Mouse (Mus musculus): ENCODE results near the gene Megf6. TPM values are rescaled to one million over a fixed set of nuclear protein-coding genes. Genes with fewer than 3 reads are reported as not detected.

Gene Megf6
- total RNA-seq, 2 experiments from 2014 or later, result 5.1 to 5.2 TPM

- DNase-seq, result no peak
These were observed 10.5 kb upstream of the Megf6 start for GRCm38 (mm10) chr4:154159961-154160537.

- peak; percentile 96 for DNase-seq
These were observed 9.8 kb upstream of the Megf6 start, which contains the start of gene Tprgl for GRCm38 (mm10) chr4:154160538-154161390. Tprgl (minus strand) TSS chr4:154160666.

DNA sequence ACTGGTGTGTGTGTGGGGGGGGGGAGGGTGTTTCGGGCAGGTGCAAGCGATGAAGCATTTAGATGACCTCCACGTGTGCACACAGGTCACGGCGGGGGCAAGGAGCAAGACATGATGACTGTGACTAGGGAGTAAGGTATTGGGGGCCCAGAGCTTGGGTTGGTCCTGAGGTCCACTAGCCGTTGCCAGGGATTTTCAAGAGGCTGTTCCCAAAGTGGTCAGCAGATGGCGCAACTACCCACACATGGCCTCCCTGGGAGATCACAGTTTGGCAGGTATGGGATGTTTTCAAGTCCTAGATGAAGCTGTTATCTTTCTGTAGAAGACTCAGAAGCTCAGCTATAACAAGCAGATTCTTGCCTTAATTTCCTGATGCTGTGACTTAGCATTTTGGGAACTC, 7.2 kb upstream of the Megf6 start:
- peak; percentile 47 to 50 for DNase-seq

DNA sequence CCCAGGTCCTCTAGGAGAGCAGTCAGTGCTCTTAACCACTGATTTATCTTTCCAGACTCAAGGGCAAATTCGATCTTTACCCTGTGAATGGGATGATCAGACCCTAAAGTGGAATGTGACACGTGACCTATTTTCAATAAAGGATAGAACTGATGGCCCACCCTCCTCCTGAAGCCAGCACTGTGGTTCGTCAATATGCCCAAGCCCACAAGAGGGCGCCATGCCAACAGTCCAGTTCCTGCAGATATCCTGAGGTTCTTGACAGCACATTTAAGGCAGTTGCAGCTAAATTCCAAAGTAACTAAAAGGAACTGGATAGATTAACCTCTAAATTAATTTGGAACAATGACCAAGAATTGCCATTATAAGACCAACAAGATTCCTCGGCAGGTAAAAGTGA, 3.5 kb upstream of the Megf6 start:
- no peak for DNase-seq

DNA sequence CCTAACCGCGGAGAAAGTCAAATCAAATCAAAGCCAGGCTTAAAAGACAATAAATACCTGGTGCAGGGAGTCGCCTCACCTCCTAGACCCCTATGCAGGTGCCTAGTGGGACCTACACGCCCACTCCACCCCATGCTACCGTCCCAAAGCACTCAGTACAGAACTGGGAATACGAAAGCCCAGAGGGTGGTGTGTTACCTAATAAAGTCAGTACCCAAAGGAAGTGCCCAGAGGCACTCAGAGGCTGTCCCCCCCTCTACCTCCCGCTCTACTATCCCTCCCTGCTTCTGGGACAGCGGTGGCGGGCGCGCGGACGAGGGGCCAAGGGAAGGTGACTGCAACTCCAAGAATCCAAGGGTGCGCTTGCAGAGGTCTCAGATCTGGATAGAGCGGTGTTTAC, 509 bp upstream of the Megf6 start:
- DNase-seq, result no peak

DNA sequence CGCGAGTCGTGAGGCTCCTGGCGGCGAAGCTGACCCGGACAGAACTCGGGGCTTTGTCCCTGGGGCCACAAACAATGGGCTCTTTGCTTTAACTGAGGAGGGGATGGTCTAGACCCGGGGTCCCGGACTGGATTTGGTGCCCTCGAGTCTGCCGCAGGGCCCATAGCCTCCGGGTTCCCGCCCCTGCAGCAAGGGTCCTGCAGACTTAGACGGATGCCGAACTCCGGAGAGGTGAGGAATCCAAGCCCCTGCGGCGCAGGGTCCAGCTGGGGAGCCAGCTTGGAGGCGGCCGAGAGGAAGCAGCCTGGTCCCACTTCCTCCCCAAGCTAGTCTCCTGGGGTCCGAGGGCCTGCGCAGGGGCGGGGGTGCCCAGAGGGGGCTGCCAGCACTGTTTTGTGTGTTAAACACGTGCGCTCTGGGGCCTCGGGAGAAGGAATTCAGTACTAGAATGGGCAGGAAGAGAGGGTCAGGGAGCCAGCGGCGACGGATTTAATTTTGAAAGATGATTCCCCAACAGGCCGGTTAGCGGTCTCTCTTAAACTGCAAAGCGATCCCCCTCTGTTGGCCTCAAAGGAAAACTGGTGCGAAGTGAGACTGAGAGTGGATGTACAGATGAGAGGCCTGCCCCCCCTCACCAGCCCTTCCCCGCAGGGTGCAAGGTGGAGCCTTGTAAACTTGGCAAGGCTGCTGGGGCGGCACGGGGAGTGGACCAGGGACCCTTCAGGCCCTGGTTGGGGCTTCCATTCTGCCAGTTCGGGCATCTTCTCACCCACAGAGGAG, 811 bp downstream of the Megf6 start:
- no peak for DNase-seq

DNA sequence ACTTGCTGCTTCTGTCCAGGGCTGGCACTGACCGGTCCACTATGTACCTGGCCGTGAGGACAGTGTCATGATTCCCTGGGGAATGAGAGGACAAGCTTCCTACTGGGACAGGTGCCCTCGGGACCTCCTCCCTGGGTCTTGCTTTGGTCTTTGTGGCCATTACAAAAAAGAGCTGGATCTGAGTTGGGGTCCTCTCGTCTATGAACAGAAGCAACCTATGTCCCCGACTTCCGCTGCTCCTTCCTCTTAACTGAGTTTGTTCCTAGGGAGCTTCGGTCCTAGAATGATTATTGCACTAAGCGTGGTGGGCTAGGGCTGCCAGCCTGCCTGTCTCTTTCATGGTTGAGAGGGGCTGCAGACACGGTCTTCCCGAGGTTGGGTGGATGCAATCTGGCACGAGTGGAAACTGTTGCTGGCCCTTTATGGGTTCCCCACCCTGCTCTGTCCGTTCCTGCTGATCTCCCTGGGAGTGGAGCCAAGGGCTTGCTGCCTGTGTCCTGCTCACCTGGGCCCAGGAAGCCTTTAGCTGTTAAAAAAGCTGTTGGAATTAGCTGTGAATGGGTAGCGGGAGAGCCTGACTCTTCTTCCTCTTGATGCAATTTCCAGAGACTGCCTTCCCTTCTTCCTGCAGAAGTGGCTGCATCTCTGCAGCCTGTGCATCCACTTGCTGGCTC, 1.5 kb downstream of the Megf6 start:
- no peak for DNase-seq

DNA sequence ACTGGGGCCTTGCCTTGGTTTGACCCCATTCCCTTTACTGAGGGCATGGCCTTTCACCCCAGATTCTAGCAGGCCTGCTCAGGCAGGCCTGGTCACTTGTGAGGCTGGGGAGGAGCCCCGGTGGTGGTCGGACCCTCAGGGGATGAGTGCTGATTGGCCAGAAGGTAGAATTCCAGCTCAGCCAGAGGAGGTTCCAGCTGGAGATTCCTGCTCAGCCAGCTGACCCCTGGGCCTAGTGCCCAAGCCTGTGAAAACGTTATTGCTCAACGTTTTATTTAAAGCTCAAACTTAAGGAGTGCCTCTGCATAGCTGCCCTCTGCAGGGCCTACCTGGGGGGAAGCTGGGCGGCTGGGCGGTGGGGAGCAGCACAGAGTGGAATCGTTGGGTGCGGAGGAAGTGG, 6.7 kb downstream of the Megf6 start:
- no peak for DNase-seq

DNA sequence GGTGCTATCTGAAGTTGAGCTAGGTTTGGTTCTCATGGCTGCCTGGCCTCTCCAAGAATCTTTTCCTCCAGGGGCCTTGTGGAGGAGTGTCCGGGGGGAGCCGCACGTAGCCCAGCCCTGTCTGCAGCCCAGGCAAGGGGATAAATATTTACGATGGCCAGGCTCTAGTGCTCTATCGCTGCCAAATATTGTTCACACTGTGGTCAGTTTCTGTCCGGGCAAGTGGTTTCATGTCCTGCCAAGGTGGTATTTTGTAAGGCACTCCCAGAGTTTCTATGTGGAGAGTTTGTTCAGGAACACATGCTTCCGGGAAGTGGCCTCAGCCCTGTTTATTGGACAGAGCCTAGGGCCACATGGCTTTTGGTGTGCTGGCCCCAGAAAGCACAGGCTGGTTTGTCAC, 10.5 kb downstream of the Megf6 start:
- DNase-seq, result no peak

- no peak for DNase-seq
These were observed 13.0 kb downstream of the Megf6 start for GRCm38 (mm10) chr4:154183566-154183965.

DNA sequence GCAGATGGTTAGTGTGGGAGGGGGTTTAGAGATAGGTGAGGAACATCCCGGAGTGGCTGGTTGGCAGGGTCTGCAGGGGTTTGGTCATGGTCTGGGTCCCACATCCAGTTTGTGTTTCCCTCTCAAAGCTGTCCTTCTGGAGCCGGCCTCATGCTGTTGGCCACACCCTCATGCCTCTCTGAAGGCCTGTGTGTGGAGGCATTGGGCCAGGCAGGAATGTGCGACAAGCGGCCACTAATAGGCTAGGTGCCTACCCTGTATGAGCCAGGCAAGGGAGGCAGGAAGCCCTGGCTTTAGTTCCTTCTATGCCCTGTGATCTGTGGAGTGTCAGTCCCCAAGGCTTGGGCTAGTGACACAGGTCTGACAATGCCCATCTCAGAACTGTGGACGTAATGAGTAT, 14.5 kb downstream of the Megf6 start:
- no peak for DNase-seq

DNA sequence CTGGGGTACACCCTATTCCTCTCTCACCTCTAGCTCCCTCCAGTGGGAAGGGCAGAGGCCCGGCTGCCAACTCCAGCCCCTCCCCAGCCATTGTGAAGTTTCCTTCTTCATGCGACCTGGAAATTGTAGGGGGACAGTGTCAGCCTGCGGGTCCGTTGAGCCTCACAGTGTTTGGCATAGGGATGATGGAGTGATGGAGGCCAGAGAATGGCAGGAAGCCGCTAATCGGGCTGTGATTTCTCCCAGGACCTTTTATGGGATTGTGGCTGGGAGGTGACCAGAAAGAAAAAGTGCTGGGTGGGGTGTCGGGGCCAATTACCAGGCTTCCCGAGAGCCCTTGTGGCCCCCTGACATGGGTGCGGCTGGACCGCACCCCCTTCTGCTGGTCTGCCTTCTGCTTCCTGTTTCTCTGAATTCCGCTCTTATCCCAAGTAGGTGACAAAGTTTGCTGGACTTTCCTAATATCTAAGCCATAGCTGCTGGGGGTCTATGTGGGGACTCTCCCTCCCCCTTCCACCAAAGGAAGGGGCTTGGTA, 15.5 kb downstream of the Megf6 start:
- no peak for DNase-seq

GRCm38 (mm10) chr4:154188948-154189347, 18.4 kb downstream of the Megf6 start:
- DNase-seq, result no peak

- DNase-seq, result no peak
These were observed 27.4 kb downstream of the Megf6 start for GRCm38 (mm10) chr4:154197961-154198360.

GRCm38 (mm10) chr4:154198377-154198961, 27.9 kb downstream of the Megf6 start:
- DNase-seq, result no peak

DNA sequence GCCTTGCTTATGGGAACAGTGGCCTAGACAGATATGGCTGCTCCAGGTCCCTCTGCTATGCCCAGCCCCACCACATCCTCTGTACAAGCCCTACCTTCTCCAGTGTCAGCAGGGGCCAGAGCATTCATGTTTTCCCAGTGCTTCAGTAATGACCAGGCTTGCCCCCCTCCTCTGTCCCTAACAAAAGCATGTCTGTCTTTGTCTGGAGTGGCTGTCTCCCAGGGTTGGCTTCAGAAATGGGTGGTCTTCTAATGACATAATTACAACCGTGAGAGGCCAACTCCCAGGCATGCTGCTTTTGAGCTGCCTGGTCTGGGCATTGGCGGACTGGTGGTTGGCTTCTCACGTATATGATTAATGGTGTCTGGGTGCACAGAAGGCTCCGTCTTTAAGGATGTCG, 31.0 kb downstream of the Megf6 start:
- no peak for DNase-seq

- DNase-seq, result no peak
These were observed 34.0 kb downstream of the Megf6 start for GRCm38 (mm10) chr4:154204532-154204931.

GRCm38 (mm10) chr4:154205392-154205791, 34.9 kb downstream of the Megf6 start:
- no peak for DNase-seq

GRCm38 (mm10) chr4:154207261-154207660, 36.7 kb downstream of the Megf6 start:
- DNase-seq, result peak; percentile 47 to 50

DNA sequence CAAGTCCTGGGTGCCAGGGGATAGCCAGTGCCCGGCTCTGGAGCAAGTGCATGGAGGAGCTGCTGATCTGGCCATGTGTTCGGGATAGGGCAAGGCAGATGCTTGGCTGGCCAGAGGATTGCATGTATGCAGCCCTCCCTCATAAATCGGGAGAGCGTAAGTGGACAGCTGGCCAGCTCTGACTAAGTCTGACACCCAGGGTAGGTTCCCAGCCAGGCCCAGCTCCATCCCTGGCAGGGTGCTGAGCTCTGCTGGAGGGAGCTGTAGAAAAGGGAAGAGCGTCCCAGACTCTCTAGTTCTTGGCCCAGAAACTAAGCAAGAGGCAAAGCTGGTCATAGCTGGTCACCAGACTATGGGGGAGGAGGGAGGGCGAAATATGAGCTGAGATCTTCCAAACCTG, 38.5 kb downstream of the Megf6 start:
- no peak for DNase-seq

DNA sequence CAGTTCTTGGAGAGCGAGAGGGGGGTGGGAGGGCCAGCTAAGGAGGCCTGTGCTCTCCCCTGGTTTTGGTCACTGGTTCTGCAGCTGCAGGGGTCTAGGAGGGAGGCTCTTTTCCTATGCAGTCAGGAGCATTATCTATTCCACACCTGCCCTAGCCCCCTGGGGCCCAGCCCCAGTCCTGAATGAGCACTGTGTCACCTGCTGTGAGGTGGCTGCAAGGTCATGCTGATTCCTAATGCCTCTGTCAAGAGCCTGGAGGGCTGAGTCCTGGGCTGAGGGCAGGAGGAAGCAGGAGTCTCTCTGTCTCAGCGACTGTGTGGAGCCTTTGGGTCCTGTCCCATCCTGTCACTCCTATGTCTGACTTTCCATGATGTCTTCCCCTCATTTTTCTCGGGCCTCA, 39.3 kb downstream of the Megf6 start:
- DNase-seq, result no peak

GRCm38 (mm10) chr4:154211459-154211858, 40.9 kb downstream of the Megf6 start:
- DNase-seq, result no peak

Measured in layer of hippocampus, postnatal 36 days (tissue).